Mouse (Mus musculus) right cerebral cortex, postnatal 14 days (tissue): ENCODE results near the gene Aff1.

ENCODE experiments used
- DNase-seq: peaks from one replicate; pipeline ENCODE4 v3.0.0; 2022

The Aff1 gene

DNA sequence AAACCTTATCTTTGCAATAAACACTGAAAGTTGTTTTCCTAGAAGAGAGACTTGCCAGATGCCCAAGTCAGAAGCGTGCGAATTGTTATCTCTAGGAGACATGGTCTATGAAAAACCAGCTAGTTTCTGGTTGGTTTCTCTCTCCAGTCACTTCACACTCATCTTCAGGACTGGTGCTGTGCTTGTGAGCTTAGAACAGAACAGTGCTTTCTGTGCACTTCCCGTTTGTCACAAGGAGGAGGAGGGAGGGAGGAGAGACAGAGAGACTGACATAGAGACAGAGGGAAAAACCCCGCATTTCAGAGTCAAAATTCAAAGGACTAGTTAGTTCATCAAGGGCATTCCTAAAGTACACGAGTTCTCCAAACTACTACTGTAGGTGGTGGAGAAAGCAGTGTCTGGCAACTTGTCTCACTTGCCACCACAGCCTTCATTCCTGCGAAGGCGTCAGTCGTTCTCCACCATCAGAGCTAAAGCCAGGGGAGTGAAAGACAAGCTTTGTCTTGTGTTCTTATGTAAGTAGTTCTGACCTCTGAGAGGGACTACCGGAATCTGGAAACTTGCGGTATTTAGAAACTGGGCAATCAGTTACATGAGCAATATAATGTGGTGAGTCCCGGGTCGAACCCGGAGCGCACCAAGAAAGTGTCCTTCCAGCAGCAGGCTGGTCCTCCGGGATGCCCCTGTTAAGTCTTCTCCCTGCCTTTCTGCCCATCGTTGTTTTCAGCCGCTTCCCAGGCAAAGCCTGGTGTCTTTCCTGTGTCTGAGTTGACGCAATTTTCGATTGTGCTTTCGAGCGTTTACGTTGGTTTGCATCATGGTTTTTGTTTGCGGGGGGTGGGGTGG is 60.7 kb downstream of the Aff1 start:
- DNase-seq = no peak

DNA sequence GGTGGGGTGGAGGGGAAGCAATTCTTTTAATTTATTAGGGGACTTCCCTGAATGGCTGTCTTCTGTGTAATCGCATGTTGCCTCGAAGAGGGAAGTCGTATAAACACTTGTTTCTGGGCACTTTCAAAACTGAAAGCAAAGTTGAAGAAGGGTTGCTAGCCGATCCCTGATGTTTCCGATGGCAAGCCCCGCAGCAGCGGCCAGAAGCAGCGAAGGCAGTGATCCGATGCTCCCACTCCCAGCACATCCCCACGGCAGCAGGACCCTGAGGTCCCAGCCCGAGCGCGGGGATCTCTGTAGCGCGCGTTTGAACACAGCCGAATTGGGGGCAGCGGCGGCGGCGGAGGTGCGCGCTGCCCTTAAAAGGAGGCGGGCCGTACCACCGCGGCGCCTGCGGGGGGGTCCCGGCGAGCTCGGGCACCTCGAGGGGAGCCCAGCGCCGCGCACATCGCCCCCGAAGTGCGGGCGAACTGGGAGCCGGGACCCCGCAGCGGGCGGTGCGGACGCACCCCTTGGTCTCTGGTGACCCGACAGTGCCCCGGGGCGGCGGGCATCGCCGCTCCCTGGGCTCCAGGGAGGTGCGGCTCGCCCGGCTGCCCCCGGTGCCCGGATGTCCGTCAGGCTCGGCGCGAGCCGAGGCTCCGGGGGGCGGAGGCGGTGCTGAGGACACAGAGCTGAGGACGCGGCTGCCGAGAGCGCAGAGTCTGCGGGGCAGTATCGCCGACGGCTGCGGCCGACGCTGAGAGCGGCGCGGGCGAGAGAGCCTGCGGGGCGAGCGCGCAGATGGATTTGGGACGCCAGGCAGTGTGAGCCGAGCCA is 61.5 kb downstream of the Aff1 start:
- peak; percentile 75 for DNase-seq

DNA sequence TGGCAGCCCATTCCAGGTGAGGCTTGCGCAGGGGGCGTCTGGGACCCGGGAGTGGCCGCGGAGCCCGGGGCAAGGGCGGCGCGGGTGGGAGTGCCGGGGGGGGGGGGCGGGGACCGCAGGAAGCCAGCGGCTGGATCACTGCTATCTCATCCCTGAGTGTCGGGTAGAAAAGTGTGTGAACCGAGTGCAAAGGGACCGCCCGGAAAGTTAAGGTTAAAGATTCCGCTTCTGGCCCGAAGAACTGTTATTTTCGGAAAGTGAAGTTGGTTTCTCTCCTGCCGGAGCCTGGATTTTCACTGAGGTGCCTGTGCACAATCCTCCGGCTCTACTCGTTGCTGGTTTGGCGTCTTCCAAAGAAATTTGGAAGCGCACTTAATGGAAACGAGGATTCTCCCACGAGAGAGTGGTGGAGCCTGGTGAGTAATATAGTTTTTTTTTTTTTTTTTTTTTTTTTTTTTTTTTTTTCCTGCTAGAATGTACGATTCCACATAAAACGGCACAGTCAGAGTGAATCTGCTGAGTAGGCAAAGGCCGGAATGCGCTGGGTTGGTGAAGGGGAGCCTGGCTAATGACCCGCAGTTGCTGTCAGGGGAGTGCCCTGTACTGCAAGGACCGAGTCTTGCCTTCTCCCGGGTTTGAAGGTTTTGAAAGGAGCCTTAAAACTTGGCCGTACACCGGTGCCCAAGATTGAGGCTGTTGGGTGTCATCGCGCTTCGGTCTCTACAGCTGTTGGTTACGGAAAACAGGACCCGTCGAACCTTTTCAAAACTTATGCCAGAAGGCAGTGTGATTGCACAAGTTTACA is 62.4 kb downstream of the Aff1 start:
- DNase-seq = no peak

DNA sequence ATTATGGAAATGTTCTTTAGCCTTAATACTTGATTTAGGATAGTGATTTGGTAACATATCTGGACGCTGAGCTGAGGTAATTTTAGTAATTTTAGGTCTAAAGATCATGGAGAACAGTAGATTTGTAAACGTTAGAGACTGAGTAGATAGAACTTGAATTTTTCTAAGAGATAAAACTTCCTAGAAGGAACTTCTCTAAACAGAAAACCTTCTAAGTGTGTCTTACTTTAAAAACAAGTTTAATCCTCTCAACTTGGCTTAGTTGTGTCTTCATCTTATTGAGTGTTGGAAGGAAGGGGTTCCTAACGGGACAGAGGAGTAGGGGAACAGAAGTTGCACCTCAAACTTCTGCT is 62.9 kb downstream of the Aff1 start:
- no peak for DNase-seq

DNA sequence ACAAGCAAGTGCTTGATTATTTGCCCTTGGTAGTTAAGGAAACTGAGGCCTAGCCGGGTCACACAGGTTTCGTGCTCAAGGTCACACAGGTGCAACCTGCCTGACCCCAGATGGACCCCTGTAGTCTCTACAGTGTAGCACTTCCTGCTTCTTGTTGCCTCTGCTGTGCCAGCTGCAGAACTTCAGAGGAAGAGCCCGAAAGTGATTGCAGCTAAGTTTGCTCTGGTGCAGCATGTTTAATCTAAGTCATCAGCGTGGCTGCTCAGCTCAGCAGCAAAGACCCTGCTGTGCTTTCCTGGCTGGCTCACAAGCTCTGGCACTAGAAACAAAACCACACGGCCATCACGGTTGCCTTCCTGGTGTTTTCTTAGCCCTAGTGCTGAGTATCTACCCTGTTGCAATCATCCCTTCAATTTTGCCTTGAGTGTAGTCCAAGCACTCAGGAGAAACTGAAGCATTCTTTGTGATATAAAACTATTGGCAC is 64.1 kb downstream of the Aff1 start:
- DNase-seq = no peak

DNA sequence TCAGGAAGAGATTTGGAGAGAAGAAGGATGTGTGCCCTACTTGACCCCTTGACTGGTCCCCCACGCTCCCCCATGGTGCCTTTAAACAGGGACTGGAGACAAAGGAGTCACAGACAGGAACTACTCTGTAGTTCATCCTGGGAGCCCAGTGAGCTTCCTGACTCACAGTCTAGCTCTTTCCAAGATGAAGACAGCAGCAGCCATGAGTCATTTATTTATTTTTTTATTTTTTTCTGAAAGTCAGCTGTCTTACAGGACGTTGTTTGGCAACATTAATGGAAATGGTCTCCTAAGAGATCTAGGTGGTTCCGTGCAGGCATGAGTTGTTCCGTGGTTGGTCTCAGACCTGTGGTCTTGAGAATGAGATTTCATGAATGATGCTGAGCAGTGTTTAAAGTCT is 66.3 kb downstream of the Aff1 start:
- no peak for DNase-seq

DNA sequence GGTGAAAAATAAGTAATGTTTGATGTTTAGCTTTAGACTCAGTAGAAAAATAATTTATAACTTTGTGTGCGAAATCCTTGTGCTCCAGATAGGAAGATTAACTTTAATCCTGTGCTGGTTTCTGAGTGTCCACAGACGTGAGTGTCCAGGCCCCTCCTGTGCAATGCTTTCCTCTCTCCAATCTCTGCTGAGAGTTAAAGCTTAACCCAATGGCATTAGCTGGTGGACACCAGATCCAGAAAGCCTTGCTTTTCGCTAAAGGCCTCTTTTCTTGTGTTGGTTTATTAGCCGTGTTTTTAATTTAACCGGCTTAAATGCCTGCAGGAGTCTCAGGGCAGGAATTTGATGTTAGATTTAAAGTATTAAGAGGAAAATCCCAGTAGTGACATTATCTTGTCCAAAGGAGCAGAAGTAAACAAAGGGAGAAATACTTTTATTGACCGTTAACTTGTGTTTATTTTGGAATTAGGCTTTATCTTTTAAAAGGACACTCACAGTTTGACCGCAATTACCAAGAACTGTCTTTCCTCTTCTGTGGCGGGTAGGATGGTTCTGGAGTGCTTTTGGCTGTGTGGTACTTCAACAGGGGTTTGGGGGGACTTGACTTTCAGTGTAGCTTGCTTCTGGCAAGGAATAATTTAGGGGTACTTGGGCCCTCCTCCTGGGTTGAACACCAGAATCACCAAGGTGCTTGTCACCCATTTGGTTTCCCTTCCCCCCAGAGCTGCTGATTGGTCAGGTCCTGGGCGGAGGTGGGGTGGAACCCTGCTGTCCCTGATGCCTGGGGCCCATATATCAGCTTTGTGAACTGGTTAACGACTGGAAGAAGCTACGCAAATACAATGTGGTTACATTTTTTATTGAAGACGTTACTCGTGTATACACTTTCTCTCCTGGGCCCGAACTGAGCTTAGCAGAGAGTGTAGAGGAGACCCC is 67.6 kb downstream of the Aff1 start:
- no peak for DNase-seq

DNA sequence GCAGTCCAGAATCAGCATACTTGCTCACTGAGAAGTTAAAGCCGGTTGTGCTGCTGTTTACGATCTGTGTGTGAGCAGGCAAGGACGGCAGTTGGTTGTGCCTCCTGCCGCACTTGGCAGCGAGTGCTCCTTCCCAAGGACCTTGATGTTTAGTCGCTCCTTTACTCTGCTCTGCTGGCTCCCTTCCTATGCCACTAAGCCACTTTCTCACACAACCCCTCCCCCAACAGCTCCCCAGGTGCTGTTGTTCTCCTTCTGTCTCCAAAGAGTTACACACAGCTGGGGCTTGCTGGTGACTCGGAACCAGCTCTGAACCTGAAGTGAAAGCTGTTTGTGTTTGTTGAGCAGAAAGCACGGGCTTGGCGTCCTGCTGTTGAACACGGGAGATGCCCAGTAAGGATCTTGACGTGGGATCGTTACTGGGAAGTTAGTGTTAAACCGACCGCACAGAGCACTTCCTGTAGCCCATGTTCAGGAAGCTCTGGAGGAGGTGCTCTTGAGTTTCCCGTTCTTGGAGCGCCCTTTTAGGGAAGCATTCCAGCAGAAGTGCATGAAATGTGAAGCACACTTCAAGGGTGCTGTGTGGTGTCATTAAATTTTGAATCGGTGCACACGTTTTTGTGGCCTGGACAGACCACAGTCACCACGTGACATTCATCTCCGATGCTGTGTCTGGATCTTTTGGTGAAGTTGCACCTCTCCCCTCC is 68.4 kb downstream of the Aff1 start:
- no peak for DNase-seq

DNA sequence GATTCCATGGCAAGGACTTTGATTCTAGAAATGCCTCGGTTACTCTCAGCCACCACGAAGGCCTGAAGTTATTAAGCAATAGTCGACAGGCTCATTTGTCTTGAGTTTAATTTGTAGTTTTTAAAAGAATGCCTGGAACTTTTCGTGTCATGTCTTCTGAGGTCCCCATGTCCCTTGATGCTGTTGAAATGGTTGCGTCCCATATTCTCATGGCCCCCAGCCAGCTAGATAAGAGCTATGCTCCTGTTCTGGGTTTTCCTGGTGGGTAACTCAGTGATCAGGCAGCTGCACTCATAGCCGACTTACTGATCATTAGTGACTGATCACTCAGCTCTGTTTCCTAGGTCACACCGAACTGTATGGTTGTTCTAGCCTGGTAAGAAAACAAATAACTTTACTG is 69.6 kb downstream of the Aff1 start:
- DNase-seq = no peak

DNA sequence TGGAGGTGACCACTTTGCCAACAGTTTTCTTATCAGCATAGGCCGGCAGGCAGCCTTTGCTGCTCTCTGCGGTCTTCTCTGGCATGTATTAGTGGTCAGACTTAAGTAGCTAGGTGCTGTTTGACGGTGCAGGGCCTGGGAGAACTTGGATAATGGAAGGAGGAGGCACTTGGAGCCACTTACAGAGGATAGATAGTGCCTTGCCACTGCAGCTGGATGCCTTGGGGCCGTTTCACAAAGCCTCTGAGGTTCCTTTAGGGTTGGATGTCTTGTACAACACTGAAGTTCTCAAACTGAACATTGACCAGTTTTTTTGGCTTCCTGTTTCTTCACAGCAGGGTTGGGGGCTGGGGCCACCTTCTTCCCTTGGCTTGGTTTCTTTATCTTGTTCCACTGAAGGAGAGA is 70.7 kb downstream of the Aff1 start:
- DNase-seq = no peak

DNA sequence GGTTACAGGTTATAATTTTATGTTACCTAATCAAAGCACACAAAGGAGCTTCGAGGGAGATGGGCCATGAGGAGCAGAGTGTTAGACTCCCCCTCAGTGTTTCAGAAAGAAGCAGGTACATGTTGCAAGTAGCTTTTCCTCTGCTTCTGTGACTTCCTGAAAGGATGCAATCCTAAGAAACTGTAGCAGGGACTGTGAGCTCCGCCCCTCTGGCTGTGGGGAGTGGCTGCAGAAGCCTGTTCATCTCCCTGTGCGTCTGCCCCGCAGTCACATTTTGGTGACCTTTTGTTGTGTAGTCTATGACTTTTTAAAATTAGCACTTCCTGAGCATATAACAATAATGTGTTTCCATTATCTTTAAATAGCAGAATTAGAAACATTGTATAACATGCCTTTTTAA is 73.2 kb downstream of the Aff1 start:
- no peak for DNase-seq

DNA sequence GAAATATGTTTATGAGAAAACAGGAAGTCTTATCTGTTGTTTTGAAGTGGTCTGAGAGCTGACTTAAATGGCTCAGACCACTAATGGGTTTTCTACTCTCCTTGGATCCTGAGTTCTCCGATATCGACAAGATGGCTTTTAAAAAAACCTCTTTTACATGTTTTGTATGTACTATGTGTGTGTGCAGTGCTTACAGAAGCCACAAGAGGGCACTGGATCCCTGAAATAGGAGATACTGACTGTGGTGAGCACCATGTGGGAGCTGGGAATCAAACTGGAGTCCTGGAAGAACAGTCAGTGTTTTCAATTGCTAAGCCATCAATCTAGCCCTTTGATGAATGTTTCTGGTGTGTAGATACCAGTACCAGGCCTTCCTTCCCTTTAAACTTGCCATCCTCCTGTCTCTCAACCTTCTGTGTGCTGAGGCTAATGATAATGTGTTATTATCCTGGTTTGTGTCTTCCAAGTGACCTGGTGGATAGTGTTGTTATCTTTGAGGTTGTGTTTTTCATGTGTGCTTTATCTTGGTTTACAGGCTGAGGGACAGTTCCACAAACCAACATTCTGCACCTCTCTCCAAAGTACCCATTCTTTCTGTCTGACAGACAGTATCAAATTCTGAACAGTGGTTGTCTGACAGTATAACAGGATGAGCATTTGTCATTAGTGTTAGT is 73.7 kb downstream of the Aff1 start:
- no peak for DNase-seq

DNA sequence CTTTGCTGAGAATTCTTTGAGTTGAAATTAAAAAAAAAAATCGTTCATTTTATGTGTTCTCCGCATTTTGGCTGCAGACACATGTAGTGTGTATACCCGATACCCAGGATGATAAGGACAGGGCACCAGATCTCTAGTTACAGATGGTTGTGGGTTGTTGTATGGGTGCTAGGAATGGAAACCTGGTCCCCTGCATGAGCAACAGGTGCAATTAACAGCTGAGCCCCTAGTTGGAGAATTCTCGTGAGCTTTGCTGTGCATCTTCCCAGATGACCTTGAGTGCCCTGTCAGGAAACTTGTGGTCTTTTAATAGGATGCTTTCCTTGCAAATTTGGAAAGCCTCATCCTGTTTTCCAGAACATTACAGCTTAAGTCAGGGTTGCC is 74.2 kb downstream of the Aff1 start:
- DNase-seq = no peak

DNA sequence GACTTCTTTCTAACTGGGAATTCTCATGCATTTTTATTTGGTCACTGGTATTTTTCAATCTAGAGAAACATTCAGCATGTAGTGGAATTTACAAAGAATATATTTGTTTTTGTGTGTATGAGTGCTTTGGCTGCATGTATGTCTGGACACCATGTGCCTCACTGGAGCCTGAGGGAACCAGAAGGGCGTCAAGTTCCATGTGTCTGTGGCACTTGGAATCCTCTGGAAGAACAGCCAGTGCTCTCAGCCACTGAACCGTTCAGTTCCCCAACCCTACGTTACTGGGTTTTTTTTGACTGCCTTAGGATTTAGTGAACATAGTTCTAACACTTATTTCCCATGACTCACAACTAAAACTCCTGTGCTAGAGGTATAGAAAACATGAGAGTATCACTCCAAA is 76.8 kb downstream of the Aff1 start:
- DNase-seq = no peak

DNA sequence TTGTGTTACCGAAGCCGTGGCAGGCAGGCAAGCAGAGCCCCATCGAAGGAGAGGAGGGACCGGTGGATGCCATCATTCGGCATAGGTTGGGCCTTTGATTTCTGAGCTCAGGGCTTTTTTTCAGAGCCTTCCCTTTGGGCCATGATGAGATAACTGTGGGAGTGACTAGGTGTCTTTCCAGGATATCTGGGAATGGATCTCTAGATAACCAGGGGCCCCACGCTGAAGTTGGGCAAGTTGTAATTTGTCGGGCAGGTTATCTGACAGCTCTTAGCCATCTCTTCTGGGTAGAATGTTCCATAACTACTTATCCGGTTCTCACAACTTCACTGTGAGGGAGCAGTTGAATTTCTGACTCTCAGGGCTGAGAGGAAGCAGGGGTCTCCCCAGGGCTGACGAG is 77.5 kb downstream of the Aff1 start:
- DNase-seq = no peak

DNA sequence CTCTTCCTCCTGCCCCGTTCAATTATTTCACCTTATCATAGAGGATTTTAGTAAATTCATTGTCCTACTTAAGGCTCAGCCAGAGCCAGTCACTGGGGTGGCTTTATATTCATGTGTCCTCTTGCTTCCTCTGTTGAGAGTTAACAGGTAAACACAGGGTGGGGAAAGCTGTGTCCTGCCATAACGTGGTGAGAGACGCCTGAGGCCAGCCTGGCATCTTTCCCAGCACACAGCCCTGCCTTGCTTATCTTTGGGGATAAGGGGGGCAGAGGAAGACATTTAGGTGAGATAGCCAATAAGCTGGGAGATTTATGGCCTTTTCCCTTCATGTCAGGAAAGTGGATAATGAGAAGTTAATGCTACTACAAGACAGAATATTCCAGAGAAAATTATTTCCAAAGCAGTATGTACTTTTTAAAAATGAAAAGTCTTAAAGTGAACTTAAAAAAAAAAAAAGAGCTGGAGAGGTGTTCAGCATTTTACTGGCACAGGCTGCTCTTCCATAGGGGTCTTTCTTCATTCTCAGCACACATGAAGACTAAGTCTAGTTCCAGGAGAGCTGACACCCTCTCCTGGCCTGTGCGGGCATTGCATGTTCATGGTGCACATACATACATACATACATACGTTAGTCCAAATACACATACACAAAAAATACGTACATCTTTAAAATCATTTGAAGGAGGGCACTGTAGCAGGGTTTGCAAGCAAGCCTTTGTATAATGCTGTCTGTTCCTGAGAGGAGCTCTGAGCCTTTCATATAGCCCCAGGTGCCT is 78.5 kb downstream of the Aff1 start:
- DNase-seq = no peak

DNA sequence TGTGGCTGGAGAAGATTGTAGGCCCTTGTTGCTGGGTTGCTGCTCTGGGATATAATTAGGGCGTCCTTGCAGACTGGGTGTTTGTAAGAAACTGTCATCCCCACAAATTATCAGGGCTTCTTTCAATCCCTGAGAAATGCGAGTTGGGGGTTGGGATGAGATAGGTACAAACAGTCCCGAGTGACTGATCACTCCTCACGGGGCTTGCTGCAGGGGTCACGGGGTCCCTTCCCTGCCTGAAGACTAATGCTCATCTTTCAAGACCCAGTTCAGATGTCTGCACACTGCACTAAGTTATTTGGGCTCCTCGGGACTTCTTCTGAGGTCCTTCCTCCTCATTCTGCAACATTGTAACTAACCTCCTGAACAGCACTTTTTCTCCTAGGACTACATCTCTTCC is 79.2 kb downstream of the Aff1 start:
- DNase-seq = no peak

DNA sequence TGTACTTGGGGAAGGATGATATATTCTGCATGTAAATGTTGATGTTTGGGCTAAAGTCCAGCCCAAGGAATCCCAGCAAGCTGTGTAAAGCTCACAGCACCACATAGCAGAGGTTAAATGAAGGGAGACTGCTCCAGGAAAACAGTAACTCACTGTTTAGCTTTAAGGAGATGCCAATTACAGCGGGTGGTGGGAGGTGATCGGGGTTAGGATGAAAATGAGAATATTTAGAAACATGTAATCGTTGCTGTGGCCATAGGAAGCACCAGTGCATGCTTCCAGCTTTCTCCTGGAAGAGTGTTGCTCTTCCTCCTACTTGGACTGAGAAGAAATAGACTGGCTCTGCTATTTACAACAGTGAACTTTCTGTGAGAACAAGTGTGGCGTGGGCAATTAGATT is 80.1 kb downstream of the Aff1 start:
- DNase-seq = no peak

DNA sequence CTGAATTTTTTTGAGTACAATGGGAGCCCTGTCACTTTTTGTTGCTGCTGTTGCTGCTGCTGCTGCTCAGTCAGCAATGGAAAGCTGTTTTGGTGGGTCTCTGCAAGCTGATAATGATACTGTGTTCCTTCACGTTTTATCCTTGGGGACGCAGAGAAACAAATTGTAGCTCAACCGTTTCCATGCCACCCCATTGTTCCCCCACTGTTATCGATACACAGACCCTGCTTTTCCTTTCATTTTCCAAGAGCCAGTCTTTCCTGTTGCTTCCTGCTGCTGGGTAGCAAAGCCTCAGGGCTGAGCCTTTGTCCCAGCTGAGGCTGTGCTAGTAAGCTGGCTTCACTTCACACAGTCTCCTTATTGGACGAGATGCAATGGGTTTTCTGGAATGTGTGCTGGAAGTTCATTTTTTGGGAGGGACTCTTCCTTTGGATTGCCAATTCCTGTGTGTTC is 81.0 kb downstream of the Aff1 start:
- DNase-seq = no peak

DNA sequence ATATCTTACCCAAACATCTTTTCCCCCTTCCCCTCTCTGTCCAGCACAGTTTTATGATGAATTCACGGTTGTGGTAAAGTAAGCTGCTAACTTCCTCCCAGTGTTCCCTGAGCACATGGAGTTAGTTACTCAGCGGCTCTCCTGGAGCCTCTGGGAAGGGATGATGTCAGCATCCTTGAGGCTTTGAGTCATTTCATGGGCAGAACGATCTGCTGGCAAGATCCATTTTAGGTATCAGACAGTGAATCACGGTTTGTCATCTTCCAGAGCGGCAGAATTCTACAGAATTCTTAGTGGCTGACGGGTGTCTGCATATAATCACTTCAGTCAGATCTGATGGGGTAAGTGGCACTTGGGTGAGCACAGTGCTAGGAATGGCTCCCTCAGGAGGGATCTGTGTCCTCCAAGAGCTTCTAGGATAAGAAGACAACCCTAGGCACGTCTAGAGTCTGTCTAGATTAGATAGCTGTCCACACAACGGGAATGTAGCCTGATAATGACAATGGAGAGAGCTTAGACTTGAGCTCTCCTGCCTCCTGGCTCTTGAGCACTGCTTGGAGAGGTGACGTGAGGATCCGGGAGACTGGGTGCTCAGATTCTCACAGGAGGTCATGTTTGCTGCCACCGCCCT is 82.6 kb downstream of the Aff1 start:
- no peak for DNase-seq
